Mouse (Mus musculus) CH12.LX (cell line): ENCODE measurements at regions not wholly inside any gene's neighbourhood (a gene's known extent, or its start where the extent isn't known, plus 50 kb on each side); places are given as distances from the start of the nearest gene placed in this dataset.

ENCODE experiments used
- DNase-seq: peaks from one replicate; pipeline ENCODE4 v3.0.0-alpha.2; 2013; ENCODE audit errors: extremely low read depth
- H3K27ac ChIP-seq: 2 replicates; pipeline ENCODE4 v1.5.1; 2012; ENCODE audit warnings: low read depth, mild to moderate bottlenecking, control low read depth, moderate library complexity; ENCODE audit not compliant: insufficient read depth
- H3K27me3 ChIP-seq: replicated peaks from 2 replicates; pipeline ENCODE3; 2012; ENCODE audit warnings: inconsistent platforms
- H3K36me3 ChIP-seq, 2 experiments: replicated peaks in 1 of 2; 2 replicates each; pipeline versions ENCODE3 to v1.6.1; 2012; ENCODE audit warnings: inconsistent platforms in 1 of 2, low read length in 1 of 2, mild to moderate bottlenecking in 1 of 2, mixed read lengths in 1 of 2, moderate library complexity in 1 of 2; ENCODE audit not compliant: control insufficient read depth in 1 of 2, insufficient read depth in 1 of 2
- H3K4me1 ChIP-seq, 2 experiments: 2 replicates each; pipeline ENCODE4 v1.6.1; 2012; ENCODE audit warnings: inconsistent platforms in 1 of 2, moderate library complexity in 1 of 2; ENCODE audit not compliant: insufficient read depth in 2 of 2, control insufficient read depth in 1 of 2
- H3K4me2 ChIP-seq: 2 replicates; pipeline ENCODE4 v1.6.1; 2012; ENCODE audit warnings: low read depth, mild to moderate bottlenecking, control low read depth; ENCODE audit not compliant: poor library complexity, insufficient read depth, severe bottlenecking
- H3K4me3 ChIP-seq, 3 experiments: fragments of 150-350 bp in 1 of 3; sonication (generic) in 1 of 3; replicated peaks in 1 of 3; 2 replicates each; pipeline versions ENCODE3 to v1.5.1; 2011 to 2012; ENCODE audit warnings: low read depth in 2 of 3, low read length in 2 of 3, mild to moderate bottlenecking in 2 of 3, moderate library complexity in 2 of 3, control low read depth in 1 of 3, improper control_type of control experiment in 1 of 3, inconsistent platforms in 1 of 3, mixed read lengths in 1 of 3; ENCODE audit not compliant: poor library complexity in 1 of 3
- H3K79me2 ChIP-seq: replicated peaks from 2 replicates; pipeline ENCODE4 v1.6.1; 2012; ENCODE audit warnings: mild to moderate bottlenecking, moderate library complexity; ENCODE audit not compliant: control insufficient read depth, poor library complexity, insufficient read depth, severe bottlenecking; ENCODE audit errors: extremely low read depth
- H3K9ac ChIP-seq: 2 replicates; pipeline ENCODE4 v1.6.1; 2012; ENCODE audit warnings: low read depth, mild to moderate bottlenecking, control low read depth, moderate library complexity; ENCODE audit not compliant: insufficient read depth
- H3K9me3 ChIP-seq: replicated peaks from 2 replicates; pipeline ENCODE3; 2012; ENCODE audit warnings: low read length, inconsistent platforms, mixed read lengths
- CHD2 ChIP-seq: IDR thresholded peaks from 2 replicates; pipeline ENCODE4 v1.6.1; 2011; ENCODE audit warnings: low read length, improper control_type of control experiment
- EP300 ChIP-seq: IDR thresholded peaks from 2 replicates; pipeline ENCODE4 v1.6.1; 2011; ENCODE audit warnings: low read length, improper control_type of control experiment
- GABPA ChIP-seq: IDR thresholded peaks from 2 replicates; pipeline ENCODE4 v1.6.1; 2012; ENCODE audit warnings: low read depth, low read length, improper control_type of control experiment, inconsistent platforms; ENCODE audit not compliant: insufficient replicate concordance
- IRF4 ChIP-seq: IDR thresholded peaks from 2 replicates; pipeline ENCODE4 v1.6.1; 2014; ENCODE audit warnings: low read depth, mild to moderate bottlenecking, inconsistent platforms, low read length, improper control_type of control experiment
- MAFK ChIP-seq: IDR thresholded peaks from 2 replicates; pipeline ENCODE4 v1.6.1; 2011; ENCODE audit warnings: low read length, improper control_type of control experiment; ENCODE audit not compliant: insufficient replicate concordance
- MAX ChIP-seq: IDR thresholded peaks from 2 replicates; pipeline ENCODE4 v1.6.1; 2011; ENCODE audit warnings: low read length, improper control_type of control experiment
- MXI1 ChIP-seq: IDR thresholded peaks from 2 replicates; pipeline ENCODE4 v1.6.1; 2011; ENCODE audit warnings: mild to moderate bottlenecking, low read depth, low read length, improper control_type of control experiment
- MYC ChIP-seq: IDR thresholded peaks from 2 replicates; pipeline ENCODE4 v1.6.1; 2011; ENCODE audit warnings: low read depth, mild to moderate bottlenecking, improper control_type of control experiment, low read length
- NRF1 ChIP-seq: IDR thresholded peaks from 2 replicates; pipeline ENCODE4 v1.6.1; 2014; ENCODE audit warnings: low read depth, mild to moderate bottlenecking, inconsistent platforms, low read length, improper control_type of control experiment, moderate library complexity
- POLR2AphosphoS2 ChIP-seq: IDR thresholded peaks from 2 replicates; pipeline ENCODE4 v1.6.1; 2011; ENCODE audit warnings: low read depth, low read length, improper control_type of control experiment
- RAD21 ChIP-seq: IDR thresholded peaks from 2 replicates; pipeline ENCODE4 v1.6.1; 2011; ENCODE audit warnings: low read depth, mild to moderate bottlenecking, low read length, improper control_type of control experiment, moderate library complexity
- UBTF ChIP-seq: IDR thresholded peaks from 2 replicates; pipeline ENCODE4 v1.6.1; 2012; ENCODE audit warnings: low read depth, mild to moderate bottlenecking, inconsistent platforms, low read length, improper control_type of control experiment, moderate library complexity
- ZC3H11A ChIP-seq: IDR thresholded peaks from 2 replicates; pipeline ENCODE4 v1.6.1; 2012; ENCODE audit warnings: low read depth, mild to moderate bottlenecking, inconsistent platforms, low read length, improper control_type of control experiment
- dilution Hi-C: fragments of 300-500 bp; cut with MboI; formaldehyde crosslinking; loops from 2 replicates; pipeline ENCODE4 v1.14.3; 2020; ENCODE audit warnings: low sequenced_read_pairs; ENCODE audit not compliant: extremely low pct_unique_long_range_greater_than_20kb, extremely low pct_ligation_motif_present
- in situ Hi-C: fragments of 300-500 bp; cut with MboI; formaldehyde crosslinking; loops from 3 replicates; pipeline ENCODE4 v1.14.3; 2019; ENCODE audit warnings: low sequenced_read_pairs, low pct_ligation_motif_present, low pct_unique_long_range_greater_than_20kb, mixed read lengths

DNA sequence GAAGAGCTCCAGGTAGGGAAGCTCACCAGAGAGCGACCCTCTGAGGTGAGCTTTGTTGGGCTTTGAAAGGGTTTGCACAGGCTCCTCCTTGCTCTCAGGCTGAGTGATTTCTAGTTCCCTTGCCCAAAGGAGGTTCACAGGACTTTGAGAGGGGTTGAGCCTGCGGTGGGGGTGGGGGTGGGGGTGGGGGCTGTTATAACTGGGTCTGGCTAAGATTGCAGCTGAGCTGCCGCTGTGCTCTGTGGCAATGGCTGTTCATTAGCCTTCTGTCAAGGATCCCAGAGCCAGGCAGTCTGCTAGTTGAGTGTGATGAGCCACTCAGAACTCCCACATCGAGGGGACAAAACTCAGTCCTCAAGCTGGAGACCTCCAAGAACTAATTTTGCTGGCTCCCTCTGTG, 59.5 kb upstream of the Hhip start:
- dilution Hi-C loops = no loop called here
- in situ Hi-C loops = no loop called here
- Histone ChIP-seq H3K79me2 (no peaks in the 10 kb centered on the region), H3K9ac (no peak overlapping the region), H3K4me1 (no peaks in the 10 kb centered on the region), H3K36me3 (no peaks in the 10 kb centered on the region), H3K4me2 (no peak overlapping the region), H3K27ac (no peak overlapping the region), H3K27me3 (no peaks in the 10 kb centered on the region), H3K4me3 (no peak overlapping the region), H3K9me3 (no peaks in the 10 kb centered on the region)
- DNase-seq = no peak
- TF ChIP-seq MYC = no peak
- no peak for TF ChIP-seq IRF4
- no peak for TF ChIP-seq UBTF
- no peak for TF ChIP-seq ZC3H11A
- TF ChIP-seq NRF1 = no peak
- TF ChIP-seq CHD2 = no peak
- TF ChIP-seq MAX = no peak
- TF ChIP-seq EP300 = no peak
- TF ChIP-seq MXI1 = no peak
- TF ChIP-seq MAFK = no peak
- no peak for TF ChIP-seq RAD21
- no peak for TF ChIP-seq POLR2AphosphoS2
- TF ChIP-seq GABPA = no peak
